Mouse (Mus musculus): ENCODE data around the gene Erbb3.

GRCm38 (mm10) chr10:128579298-128579697 is 10.2 kb downstream of the Erbb3 start:
- TF ChIP-seq CTCF (IDR thresholded peaks at IDR 0.05; ENCODE audit: low read depth, low read length) (no peak), TAL1 (conservative IDR thresholded peaks at IDR 0.05; ENCODE audit: low read depth, low read length) (no peak), GATA1 (IDR thresholded peaks at IDR 0.05; ENCODE audit: borderline replicate concordance, low read length) (no peak), POLR2AphosphoS5 (IDR thresholded peaks at IDR 0.05; ENCODE audit: insufficient replicate concordance, low read depth, low read length) (no peak), GATA2 (IDR thresholded peaks at IDR 0.05; ENCODE audit: borderline replicate concordance, low read depth, low read length) (no peak)
